Mouse (Mus musculus): ENCODE data around the gene Gm45753.

Gene Gm45753

DNA sequence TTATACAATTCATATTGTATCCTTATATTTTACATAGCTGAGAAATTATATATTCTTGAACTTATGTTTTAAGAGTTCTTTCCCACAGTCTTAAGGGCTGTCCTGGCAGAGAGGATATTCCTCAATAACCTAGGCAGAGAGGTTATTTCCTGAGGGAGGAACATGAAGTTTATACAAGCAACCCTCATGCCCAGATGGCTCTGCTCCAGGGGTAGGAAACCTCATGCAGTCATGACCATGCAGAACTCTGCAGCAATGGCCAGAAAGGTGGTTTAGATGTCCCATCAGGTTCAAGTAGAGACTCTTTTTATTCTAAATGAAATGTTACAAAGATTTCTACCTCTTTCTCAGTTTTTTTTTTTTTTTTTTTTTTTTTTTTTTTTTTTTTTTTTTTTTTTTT is 39.2 kb downstream of the Gm45753 start:
- no peak for DNase-seq

DNA sequence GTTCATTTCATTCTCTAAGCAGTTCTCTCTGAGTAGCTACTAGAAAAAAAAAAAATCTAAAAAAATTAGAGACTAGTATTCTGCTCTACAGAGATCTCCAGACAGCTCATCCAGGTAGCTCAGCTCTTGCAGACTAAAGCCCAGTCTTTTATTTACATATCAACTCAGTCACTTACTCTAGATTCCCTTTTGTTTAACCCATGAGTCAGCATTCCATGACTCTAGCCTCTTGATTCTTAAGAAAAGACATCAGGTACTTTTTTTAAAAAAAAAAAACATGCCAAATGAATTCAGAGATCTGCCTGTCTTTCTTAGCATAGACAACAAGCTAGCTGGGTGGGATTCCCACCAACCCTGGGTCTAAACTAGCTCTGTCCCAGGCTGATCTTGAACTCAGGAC is 39.8 kb downstream of the Gm45753 start:
- DNase-seq, result no peak

DNA sequence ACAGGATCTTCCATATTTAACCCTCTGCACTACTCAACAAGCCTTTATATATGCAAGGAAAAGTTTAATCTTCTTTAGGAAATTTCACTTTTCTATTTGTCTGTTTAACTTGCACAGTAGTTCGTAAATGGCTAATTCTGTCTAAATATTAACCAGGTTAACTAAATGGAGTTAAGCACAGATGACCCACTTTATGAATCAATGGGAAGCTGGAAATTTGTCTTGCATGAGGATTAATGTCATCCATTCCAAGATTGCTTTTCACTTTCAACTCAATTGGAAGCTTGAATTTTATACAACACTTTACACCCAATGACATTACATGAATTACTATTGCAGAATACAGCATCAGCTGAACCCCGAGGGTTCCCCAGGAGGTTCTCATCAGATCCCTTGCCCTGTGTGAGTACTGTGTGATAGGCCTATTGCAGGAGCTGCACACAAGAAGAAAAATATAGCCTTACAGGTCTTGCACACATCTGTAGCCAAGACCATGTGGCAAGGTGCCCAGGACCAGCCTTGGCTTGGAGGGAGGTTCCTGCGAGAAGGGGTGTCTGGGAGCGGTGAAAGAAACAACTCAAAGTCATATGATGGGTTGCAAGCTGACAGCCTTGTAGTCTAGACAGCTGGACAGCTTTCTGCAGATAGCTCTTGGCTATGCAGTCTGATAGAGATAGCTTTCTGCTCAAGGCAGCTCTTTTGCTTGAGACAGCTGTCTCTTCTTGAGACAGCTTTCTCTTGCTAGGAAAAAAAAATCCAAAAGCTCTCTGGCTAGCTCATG is 40.5 kb downstream of the Gm45753 start:
- DNase-seq, result no peak

DNA sequence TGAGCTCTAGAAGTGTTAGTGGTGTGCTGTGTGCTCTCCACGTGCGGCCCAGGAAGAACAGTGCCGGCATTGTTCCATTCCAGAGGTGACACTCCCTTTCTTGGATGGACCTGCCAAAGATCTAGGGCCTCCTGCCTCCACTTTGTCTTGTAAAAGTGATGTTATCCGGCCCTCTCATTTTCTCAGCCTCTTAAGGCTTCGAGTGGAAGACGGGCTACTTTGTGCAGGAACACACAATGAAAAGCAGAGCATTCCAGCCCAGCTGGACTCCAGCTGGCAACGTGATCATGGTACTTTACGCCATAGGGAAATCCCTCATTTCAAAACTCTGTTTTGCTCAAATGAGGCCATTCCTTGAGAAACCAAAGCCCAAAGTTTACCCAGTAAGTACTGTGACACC is 41.3 kb downstream of the Gm45753 start:
- no peak for DNase-seq

DNA sequence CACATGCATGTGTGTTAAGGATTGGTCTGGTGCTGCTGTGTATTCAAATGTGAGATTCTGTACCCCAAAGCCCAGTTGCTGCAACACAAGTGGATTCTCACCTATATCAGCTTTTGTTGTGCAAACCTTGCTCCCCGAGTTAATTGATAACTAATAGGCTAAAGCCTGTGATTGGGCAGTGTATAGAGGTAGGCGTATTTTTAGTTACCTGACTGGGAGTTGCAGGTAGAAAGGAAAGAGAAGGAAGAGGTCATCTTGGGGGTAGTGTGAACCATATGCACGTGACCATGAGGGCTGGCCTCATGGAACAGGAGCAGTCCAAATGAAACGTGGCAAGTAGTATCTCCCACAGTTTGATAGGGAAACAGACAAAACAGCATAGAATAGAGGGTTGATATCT is 43.3 kb downstream of the Gm45753 start:
- DNase-seq, result no peak

DNA sequence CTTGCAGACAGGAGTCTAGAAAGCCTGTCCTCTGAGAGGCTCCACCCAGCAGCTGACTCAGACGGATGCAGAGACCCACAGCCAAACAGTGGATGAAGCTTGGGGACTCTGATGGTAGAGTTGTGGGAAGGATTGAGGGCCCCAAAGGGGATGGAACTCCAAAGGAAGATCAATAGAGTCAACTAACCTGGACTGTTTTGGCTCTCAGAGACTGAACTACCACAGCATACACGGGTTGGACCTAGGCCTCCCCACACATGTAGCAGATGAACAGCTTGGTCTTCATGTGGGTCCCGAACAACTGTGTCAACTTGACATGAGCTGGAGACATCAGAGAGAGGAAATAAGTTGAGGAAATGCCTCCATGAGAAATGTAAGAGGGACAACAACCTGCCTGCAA is 45.4 kb downstream of the Gm45753 start:
- no peak for DNase-seq

DNA sequence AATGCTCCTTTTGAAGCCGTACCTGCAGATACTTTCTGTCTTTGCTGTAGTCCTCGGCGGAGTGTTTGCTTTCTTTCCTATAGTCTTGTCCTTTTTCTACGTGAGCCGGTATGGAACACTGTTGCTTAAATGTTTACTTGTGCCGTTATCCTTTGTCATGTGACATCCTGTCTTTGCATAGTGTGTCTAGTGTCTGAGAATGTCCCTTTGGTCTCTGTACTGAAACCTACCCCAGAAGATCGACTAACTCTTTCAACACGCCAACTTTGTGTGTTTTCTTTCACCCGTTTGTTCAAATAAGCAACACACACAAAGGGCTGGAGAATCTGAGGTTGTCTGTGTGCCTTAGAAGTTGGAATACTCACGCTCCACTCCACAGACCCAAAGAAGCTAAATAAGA is 46.3 kb downstream of the Gm45753 start, which contains the start of gene F11:
Gene F11, minus strand, starts transcription at position 112 of the 400 bp plus-strand sequence.
- no peak for DNase-seq

DNA sequence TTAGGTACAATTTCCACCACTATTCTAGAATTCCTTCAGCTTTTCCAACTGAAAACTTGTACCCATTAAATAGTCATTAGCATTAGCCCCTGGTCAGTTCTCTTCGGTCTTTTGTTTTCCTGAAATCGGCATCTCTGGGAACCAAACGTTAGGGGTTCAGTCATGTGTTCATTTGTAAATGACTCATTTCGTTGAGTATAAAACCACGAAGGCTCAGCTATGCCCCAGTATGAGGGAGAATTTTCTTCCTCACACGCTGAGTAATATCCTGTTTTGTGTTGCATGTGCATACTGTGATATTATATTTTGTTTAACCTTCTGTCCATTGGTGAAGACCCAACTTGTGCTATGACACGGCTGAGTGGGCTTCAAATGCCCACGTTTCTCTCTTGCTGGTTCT is 49.8 kb downstream of the Gm45753 start:
- DNase-seq, result no peak

DNA sequence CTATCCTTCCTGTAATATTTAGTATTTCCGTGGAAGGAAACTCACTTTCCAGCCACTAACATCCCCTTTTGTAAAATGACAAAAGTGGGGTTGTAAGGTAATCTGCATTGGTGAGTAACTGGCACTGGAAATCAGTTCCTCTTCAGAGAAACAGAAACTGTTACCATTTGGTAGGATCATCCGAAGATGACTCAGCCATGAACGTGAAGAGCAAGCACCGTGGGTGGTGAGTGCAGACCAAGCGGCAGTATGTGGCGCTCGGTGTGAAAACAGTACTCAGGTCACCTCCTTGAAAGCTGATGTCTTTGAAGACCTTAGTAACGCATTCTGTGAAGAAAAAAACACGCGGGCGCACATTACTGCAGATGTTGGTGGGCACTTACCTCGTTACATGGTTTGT is 53.2 kb downstream of the Gm45753 start:
- DNase-seq, result no peak

DNA sequence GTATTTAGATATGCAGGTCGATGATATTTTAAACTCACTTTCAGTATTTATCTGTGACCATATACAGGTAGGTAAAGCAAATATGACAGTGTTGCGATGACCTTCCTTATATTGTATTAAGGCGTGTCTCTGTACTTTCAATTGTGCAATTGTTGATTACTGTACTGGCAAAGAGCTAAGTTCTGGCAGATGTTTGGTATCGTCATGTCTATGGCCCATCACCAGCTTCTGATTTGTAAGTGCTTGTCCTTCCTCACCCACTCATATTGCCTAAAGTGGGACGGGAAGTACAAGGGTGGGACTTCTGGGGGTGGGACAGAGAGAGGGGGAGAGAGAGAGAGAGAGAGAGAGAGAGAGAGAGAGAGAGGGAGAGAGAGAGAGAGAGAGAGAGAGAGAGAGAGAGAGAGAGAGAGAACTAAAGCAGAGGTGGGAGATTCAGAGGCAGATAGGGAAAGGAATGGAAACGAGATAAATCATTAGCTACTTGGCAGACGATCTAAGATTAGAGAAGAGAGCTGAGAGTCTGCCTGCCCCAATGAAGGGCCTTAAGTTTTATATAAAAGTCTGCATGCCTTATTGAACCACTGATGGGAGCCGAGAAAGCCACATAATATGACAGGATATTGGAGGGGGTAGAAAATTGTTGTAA is 53.9 kb downstream of the Gm45753 start:
- no peak for DNase-seq

DNA sequence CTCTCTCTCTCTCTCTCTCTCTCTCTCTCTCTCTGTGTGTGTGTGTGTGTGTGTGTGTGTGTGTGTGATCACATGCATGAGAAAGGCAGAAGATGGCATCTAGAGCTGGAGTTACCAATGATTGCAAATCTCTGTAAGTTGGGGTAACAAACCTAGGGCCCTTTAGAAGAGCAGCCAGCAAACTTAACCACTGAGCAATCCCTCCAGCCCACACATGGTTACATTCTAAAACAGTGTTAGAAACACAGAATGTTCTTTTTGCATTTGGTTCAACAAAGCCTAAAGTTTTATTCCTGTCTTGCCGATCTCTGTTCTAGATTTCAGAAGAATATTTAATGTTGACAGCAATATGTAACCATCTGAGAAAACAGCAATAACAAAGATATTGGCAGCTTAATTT is 54.7 kb downstream of the Gm45753 start:
- DNase-seq, result no peak

DNA sequence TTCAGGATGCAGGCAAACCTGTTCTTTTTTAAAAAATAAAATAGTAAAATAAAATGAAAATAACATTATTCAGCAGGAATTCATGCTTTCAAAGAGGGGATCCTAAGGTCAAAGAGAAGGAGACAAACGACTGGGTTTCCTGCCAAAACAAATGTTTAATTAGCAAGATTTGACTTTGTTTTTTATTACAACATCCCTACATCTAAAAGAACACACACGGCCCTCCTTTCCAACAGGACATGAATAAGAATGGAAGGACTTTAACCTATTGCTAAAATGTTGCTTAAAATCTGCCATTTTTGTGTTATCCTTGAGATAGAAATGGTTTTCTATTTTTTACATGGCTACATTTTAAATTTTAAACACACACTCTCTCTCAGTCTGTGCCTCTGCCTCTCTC is 55.2 kb downstream of the Gm45753 start:
- DNase-seq, result no peak

DNA sequence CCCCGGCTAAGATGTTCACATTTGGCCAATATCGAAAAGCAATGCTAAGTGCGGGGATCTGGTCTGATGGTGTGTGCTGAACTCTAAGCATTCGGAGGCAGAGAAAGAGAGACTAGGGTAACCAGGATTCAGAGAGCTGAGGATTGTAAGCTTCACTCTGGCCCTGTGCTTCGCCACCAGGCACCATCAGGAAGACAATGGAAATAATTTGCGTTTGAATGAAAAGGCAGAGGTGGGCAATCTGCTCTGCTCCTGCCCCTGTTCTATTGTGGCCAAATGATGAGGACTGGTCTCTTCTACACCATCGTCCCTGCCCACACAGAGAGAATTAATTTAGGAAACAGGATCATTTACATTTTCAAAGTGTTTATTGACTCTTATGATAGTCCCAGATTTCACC is 62.0 kb downstream of the Gm45753 start:
- DNase-seq, result no peak

DNA sequence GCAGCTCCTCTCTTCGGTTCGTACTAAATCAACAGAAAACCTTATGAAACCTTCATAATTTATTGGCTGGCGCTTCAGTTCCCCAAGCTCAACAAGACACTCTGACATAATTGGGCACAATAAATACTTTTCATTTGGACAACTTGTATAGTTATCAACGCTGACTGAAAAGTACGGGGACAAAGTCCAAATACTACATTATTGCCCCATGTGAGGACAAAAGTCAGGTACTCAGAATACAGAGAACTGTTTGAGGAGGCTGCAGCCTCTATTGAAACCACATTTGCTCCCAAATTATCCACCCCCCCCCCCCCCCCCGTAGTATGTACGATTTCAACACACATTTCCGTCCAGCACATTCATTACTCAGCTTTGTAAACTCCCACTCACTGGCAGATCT is 68.9 kb downstream of the Gm45753 start:
- DNase-seq, result no peak

DNA sequence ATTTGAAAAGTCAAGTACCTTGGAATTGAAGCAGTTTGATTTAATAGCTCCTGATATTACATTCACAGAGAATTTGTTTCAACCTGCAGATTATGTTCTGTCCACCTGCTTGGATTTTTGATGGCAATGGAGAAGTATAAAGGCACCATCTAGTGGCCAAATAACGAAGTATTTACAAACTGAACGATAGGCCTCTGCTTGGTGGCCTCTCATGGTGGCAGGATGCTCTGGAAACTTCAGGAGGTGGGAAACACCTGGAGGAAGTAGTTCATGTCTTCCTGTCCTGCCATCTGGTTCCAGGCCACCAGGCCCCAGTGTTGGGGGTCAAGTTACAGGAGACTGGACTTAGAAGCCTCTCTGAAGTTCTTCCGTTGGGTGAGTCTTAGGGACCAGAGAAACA is 70.0 kb downstream of the Gm45753 start:
- DNase-seq, result peak; percentile 7

DNA sequence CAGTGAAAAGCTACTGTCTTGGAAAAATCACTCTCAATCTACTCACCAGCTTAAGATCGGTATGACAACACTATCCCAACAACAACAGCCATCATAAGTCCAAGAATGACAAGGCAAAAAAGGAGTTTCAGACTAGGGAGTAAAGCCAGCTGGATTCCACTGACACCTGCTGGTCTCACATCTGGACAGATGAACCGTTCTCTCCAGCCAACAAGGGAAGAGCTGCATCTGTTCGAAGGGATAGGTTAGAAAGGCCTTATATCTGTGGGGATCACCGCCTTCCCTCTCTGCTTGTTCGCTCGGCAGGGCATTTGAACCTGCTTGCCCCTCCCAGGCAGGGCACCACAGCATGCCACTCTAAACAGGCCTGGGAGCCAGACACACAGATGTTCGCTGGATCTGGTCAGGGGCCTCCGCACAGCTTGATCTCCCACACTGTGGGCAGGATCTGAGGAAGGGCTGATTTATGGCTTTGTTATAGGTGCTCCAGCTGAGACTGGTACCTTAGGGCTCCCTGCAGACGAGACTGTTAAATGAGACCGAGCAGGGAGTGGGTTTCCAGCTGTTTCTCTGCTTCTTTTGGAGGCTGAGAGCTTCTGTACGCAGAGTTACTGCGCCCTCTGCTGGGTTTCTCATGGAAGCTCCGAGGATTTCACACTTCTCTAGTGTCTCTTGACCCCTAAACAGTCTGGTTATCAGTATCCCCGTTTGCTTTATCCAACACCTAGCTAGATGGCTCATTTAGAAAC is 71.9 kb downstream of the Gm45753 start:
- DNase-seq, result no peak

DNA sequence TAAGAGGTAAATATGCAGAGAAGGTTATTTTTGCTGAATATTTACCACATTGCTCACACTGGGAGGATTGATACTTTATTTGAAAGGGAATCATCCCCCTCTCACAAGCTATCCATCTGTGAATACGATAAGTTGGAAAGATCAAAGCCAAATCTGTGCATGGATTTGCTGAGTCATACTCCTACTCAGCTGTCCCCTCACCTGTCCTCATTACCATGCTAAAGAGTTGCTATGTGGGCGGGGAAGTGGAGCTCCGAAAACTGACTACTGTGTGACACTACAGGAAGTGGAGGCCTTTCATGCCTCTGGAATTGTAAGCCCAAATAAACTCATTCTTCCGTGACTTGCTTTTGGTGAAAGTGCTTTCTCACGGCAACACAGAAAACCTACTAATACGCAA is 73.0 kb downstream of the Gm45753 start:
- DNase-seq, result no peak

DNA sequence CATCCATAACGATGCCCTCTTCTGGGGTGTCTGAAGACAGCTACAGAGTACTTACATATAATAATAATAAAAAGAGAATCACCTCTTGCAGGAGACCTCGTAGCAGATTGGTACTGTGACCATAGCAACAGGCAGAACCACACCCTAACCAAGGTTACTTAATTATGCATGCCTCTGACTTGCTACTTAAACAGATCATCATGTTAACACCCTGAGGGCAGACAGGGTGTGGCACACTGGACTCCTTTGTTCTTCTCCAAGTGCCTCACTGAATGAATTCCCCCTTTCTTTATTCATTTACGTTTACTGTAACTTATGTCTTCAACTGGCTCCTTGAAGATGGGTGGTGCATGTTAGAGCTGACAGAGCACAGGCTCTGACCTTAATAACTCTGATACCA is 75.0 kb downstream of the Gm45753 start:
- DNase-seq, result no peak
